ENCODE assay signal across 5 mouse cellular contexts in genomic region chr13:36466076-36466475, GRCm38 (mm10).
DNase-seq lines count a peak whose midpoint lies in the region; ATAC-seq and TF ChIP-seq lines count a peak whose summit lies in the region.
"Not testable (repeated sequence)": the region's sequence is repeated elsewhere in the genome, so short reads cannot be mapped to it uniquely, and the experiment has no call there.

No protein-coding gene starts in this region.

- ATAC-seq in liver, postnatal 0 days, result not testable (repeated sequence)

- H3K4me2 ChIP-seq in liver, postnatal 0 days (ENCODE audit: low read depth, low read length), result not testable (repeated sequence)
- peak overlapping the region; percentile 14 for H3K4me2 ChIP-seq in myocyte (ENCODE audit: low read depth)

- peak; percentile 68 for DNase-seq in kidney, adult 2 months
- DNase-seq in kidney, adult 9 months, result peak; percentile 77
- not testable (repeated sequence) for DNase-seq in liver, adult 2 months (ENCODE audit: extremely low read depth, low read depth, low spot score); liver, postnatal 0 days

- not testable (repeated sequence) for TF ChIP-seq CTCF in kidney, adult 2 months (conservative IDR thresholded peaks at IDR 0.05; ENCODE audit: insufficient read depth, insufficient read length, low read depth, low read length); liver, adult 2 months (IDR thresholded peaks at IDR 0.05; ENCODE audit: low read depth, low read length); liver, postnatal 0 days (IDR thresholded peaks at IDR 0.05; ENCODE audit: low read depth)

- H3K36me3 ChIP-seq in kidney, adult 2 months (ENCODE audit: control insufficient read depth, insufficient read depth, low read length); liver, adult 2 months (ENCODE audit: control insufficient read depth, insufficient read depth, low read length); liver, postnatal 0 days (replicated peaks; ENCODE audit: insufficient read depth, low read length); myocyte (ENCODE audit: control insufficient read depth, insufficient read depth): not testable (repeated sequence)

- WGBS in kidney, adult 2 months, result 55% methylated on average over 3 of the region's 3 CpGs
- WGBS in liver, adult 2 months, result 23% methylated on average over 3 of the region's 3 CpGs
- 72% methylated on average over 3 of the region's 3 CpGs for WGBS in liver, postnatal 0 days (ENCODE audit: insufficient replicate concordance)

- not testable (repeated sequence) for H3K4me3 ChIP-seq in kidney, adult 2 months (ENCODE audit: insufficient read depth, low read depth, low read length); liver, adult 2 months (ENCODE audit: insufficient read depth, low read depth, low read length); liver, postnatal 0 days (ENCODE audit: low read depth, low read length); myocyte

- TF ChIP-seq EP300 in liver, postnatal 0 days (IDR thresholded peaks at IDR 0.05; ENCODE audit: low read depth), result not testable (repeated sequence)

- not testable (repeated sequence) for H3ac ChIP-seq in myocyte (ENCODE audit: control insufficient read depth, insufficient read length)

- H3K27ac ChIP-seq in kidney, adult 2 months (ENCODE audit: insufficient read depth, low read depth, low read length), result peak overlapping the region; percentile 100
- H3K27ac ChIP-seq in liver, adult 2 months (replicated peaks; ENCODE audit: insufficient read depth, low read depth, low read length), result peak overlapping the region; percentile 79
- H3K27ac ChIP-seq in liver, postnatal 0 days (ENCODE audit: low read depth), result peak overlapping the region; percentile 55

- H3K9ac ChIP-seq in liver, adult 2 months (ENCODE audit: low read depth, low read length); liver, postnatal 0 days (replicated peaks): not testable (repeated sequence)

- TF ChIP-seq POLR2A in kidney, adult 2 months (IDR thresholded peaks at IDR 0.05; ENCODE audit: low read depth, low read length); liver, adult 2 months (IDR thresholded peaks at IDR 0.05; ENCODE audit: extremely low read depth, insufficient read depth, low read length); myocyte (IDR thresholded peaks at IDR 0.05; ENCODE audit: insufficient read length, low read depth): not testable (repeated sequence)

- not testable (repeated sequence) for H3K79me2 ChIP-seq in liver, adult 2 months (ENCODE audit: control insufficient read depth, insufficient read depth, low read length); myocyte (ENCODE audit: control insufficient read depth, insufficient read depth)

- H3K4me1 ChIP-seq in kidney, adult 2 months (ENCODE audit: control insufficient read depth, insufficient read depth, low read length), result peaks cover 17% of the 10 kb centered on the region
- H3K4me1 ChIP-seq in liver, adult 2 months (ENCODE audit: control insufficient read depth, insufficient read depth, low read length), result peaks cover 12% of the 10 kb centered on the region
- H3K4me1 ChIP-seq in liver, postnatal 0 days (ENCODE audit: insufficient read depth), result not testable (repeated sequence)

- H3K9me3 ChIP-seq in liver, postnatal 0 days (ENCODE audit: low read length), result not testable (repeated sequence)

- not testable (repeated sequence) for H3K27me3 ChIP-seq in kidney, adult 2 months (replicated peaks; ENCODE audit: control insufficient read depth, insufficient read depth, low read length); liver, adult 2 months (ENCODE audit: control insufficient read depth, insufficient read depth, low read length); liver, postnatal 0 days (ENCODE audit: insufficient read depth, low read length); myocyte (ENCODE audit: control insufficient read depth, insufficient read depth, insufficient read length)
